Mouse (Mus musculus) frontal cortex, postnatal 25 days (tissue): ENCODE results near the gene Triobp.
A peak's percentile ranks its signal among the peaks of the same experiment; 100 is the strongest.
"Not testable (repeated sequence)": the region's sequence is repeated elsewhere in the genome, so short reads cannot be mapped to it uniquely, and the experiment has no call there.

ENCODE experiments used
- DNase-seq, 2 experiments: peaks; one replicate each; pipeline ENCODE4 v3.0.0; 2022; ENCODE audit warnings: low spot score in 2 of 2

Triobp gene

GRCm38 (mm10) chr15:79030551-79031435 lies 83.3 kb downstream of the Triobp start:
- peak; percentile 65 to 71 for DNase-seq

- DNase-seq: not testable (repeated sequence)
Measured at GRCm38 (mm10) chr15:79031908-79032307, 84.4 kb downstream of the Triobp start.

- DNase-seq: peak; percentile 62 to 64
Measured at GRCm38 (mm10) chr15:79037913-79038328, 90.4 kb downstream of the Triobp start.

- DNase-seq: no peak
Measured at GRCm38 (mm10) chr15:79038331-79038730, 90.8 kb downstream of the Triobp start.

GRCm38 (mm10) chr15:79038853-79039252 lies 91.3 kb downstream of the Triobp start:
- peak in 1 of 2 experiments; percentile 52 for DNase-seq

GRCm38 (mm10) chr15:79040501-79041416 lies 93.2 kb downstream of the Triobp start:
- DNase-seq: no peak

GRCm38 (mm10) chr15:79041585-79041984 lies 94.1 kb downstream of the Triobp start, which contains the start of gene Galr3:
Gene Galr3, plus strand, starts transcription at chr15:79041885.
- no peak for DNase-seq

GRCm38 (mm10) chr15:79042721-79043491 lies 95.4 kb downstream of the Triobp start:
- DNase-seq: no peak

- no peak for DNase-seq
Measured at GRCm38 (mm10) chr15:79044837-79045236, 97.3 kb downstream of the Triobp start.

GRCm38 (mm10) chr15:79048186-79048585 lies 100.7 kb downstream of the Triobp start:
- no peak for DNase-seq

- DNase-seq: no peak
Measured at GRCm38 (mm10) chr15:79050160-79050845, 102.8 kb downstream of the Triobp start.

GRCm38 (mm10) chr15:79050964-79051363 lies 103.4 kb downstream of the Triobp start:
- DNase-seq: no peak

- no peak for DNase-seq
Measured at GRCm38 (mm10) chr15:79051461-79052360, 104.2 kb downstream of the Triobp start.

- DNase-seq: no peak
Measured at GRCm38 (mm10) chr15:79052366-79052765, 104.8 kb downstream of the Triobp start.
